Mouse (Mus musculus) naive thymus-derived CD4-positive, alpha-beta T cell, adult 5 months (primary cell): ENCODE measurements around the gene March4. TPM values are rescaled to one million over a fixed set of nuclear protein-coding genes. Genes with fewer than 3 reads are reported as not detected.

Source experiments
- polyA plus RNA-seq: library from polyadenylated mRNA; unstranded; fragments of 100-300 nt; shearing (Covaris generic); gene quantifications from one replicate; pipeline ENCODE4 v1.2.1, GENCODE M21; 2017

The March4 gene
- not detected for polyA plus RNA-seq

DNA sequence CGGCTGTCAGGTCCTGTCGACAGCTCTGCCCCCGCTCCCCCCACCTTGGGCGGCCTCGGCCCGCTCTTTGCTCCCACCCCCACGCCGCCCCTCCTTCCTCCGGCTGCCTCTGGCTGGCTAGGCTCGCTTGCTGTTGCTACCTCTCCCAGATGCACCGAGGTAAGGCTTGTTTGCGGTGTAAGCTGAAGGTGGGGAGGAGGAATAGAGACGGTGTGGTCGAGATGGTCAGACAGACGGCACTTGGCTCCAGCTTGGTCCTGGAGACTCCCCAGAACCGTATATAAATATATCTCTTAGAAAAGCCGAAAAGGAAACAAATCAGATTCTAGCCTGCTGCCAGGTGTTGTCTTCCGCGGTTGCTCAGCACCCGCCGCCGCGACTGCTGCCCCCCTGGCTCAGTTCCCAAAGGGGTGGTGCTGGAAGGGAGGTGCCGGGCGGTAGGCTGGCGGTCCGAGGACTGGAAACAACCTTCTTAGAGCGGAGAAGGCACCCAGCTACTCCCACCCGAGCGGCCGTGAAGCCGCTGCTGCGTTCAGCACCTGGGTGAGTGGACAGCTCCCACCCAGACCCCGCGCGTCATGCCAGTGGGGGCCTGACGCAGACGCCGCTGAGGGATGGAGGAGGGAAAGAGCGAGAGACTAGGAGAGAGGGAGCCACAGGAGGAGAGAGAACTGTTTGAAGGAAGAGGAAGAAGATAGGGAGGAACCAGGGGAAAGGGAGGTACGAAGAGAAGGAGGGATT is at the start of gene March4:
March4 (minus strand) TSS at position 320 of the 741 bp plus-strand sequence.

GRCm38 (mm10) chr1:72582947-72583731 is 46.4 kb upstream of the March4 start, which contains the start of gene Smarcal1:
TSS of gene Smarcal1 (plus strand) at chr1:72583251.

Other genes with a start within 250 kb of the March4 start
- gene Xrcc5, start 229.5 kb downstream of the March4 start, polyA plus RNA-seq: 25.2 TPM
- gene Smarcal1, start 46.3 kb upstream of the March4 start, polyA plus RNA-seq: 17.7 TPM
- gene Ankar, start 163.6 kb upstream of the March4 start, polyA plus RNA-seq: not detected
- 3,153 TPM for gene Rpl37a, start 174.4 kb upstream of the March4 start, polyA plus RNA-seq